Mouse (Mus musculus): ENCODE data around the gene Phf21a. TPM values are rescaled to one million over a fixed set of nuclear protein-coding genes. Genes with fewer than 3 reads are reported as not detected.

Phf21a gene
- polyA plus RNA-seq, 1 experiment from 2014 or later, result 35.8 TPM

- Histone ChIP-seq H3K27ac (ENCODE audit: low read length) (no peak overlapping the region), H3K27me3 (ENCODE audit: control insufficient read depth, insufficient read depth, low read length) (no peaks in the 10 kb centered on the region), H3K36me3 (ENCODE audit: control insufficient read depth, insufficient read depth, low read length) (no peaks in the 10 kb centered on the region), H3K4me1 (ENCODE audit: control insufficient read depth, insufficient read depth, low read length) (peaks cover 9% of the 10 kb centered on the region; the same call in 1 of the 2 replicates), H3K9ac (replicated peaks; ENCODE audit: low read depth, low read length) (no peak overlapping the region), H3K4me3 (ENCODE audit: low read depth, low read length) (no peak overlapping the region), H3K9me3 (ENCODE audit: control insufficient read depth, low read depth, low read length) (no peaks in the 10 kb centered on the region), H3K4me2 (replicated peaks; ENCODE audit: low read depth, low read length) (no peak overlapping the region)
- 63% methylated on average over 10 of the region's 10 CpGs for WGBS
- no peak for ATAC-seq (ENCODE audit: insufficient number of reproducible peaks, insufficient read depth, low FRiP score, low read depth)
Observed at GRCm38 (mm10) chr2:92199562-92200286, 106.8 kb downstream of the Phf21a start.

GRCm38 (mm10) chr2:92202319-92203040 is 109.6 kb downstream of the Phf21a start:
- Histone ChIP-seq H3K9ac (replicated peaks; ENCODE audit: low read depth, low read length) (no peak overlapping the region), H3K27me3 (ENCODE audit: control insufficient read depth, insufficient read depth, low read length) (no peaks in the 10 kb centered on the region), H3K27ac (ENCODE audit: low read length) (no peak overlapping the region), H3K4me2 (replicated peaks; ENCODE audit: low read depth, low read length) (no peak overlapping the region), H3K9me3 (ENCODE audit: control insufficient read depth, low read depth, low read length) (no peaks in the 10 kb centered on the region), H3K4me1 (ENCODE audit: control insufficient read depth, insufficient read depth, low read length) (peaks cover 9% of the 10 kb centered on the region; the same call in 1 of the 2 replicates), H3K36me3 (ENCODE audit: control insufficient read depth, insufficient read depth, low read length) (no peaks in the 10 kb centered on the region), H3K4me3 (ENCODE audit: low read depth, low read length) (no peak overlapping the region)
- no peak for ATAC-seq (ENCODE audit: insufficient number of reproducible peaks, insufficient read depth, low FRiP score, low read depth)
- 66% methylated on average over 4 of the region's 4 CpGs for WGBS

GRCm38 (mm10) chr2:92205010-92205639 is 112.2 kb downstream of the Phf21a start:
- H3K9ac ChIP-seq (replicated peaks; ENCODE audit: low read depth, low read length), result no peak overlapping the region
- H3K9me3 ChIP-seq (ENCODE audit: control insufficient read depth, low read depth, low read length), result no peaks in the 10 kb centered on the region
- no peak overlapping the region for H3K4me2 ChIP-seq (replicated peaks; ENCODE audit: low read depth, low read length)
- 75% methylated on average over 5 of the region's 5 CpGs for WGBS
- H3K4me3 ChIP-seq (ENCODE audit: low read depth, low read length), result no peak overlapping the region
- H3K36me3 ChIP-seq (ENCODE audit: control insufficient read depth, insufficient read depth, low read length), result no peaks in the 10 kb centered on the region
- no peak overlapping the region for H3K27ac ChIP-seq (ENCODE audit: low read length)
- H3K27me3 ChIP-seq (ENCODE audit: control insufficient read depth, insufficient read depth, low read length), result no peaks in the 10 kb centered on the region
- H3K4me1 ChIP-seq (ENCODE audit: control insufficient read depth, insufficient read depth, low read length), result peaks cover 6% of the 10 kb centered on the region; the same call in 1 of the 2 replicates
- ATAC-seq (ENCODE audit: insufficient number of reproducible peaks, insufficient read depth, low FRiP score, low read depth), result no peak

GRCm38 (mm10) chr2:92210409-92210808 is 117.5 kb downstream of the Phf21a start:
- Histone ChIP-seq H3K9me3 (ENCODE audit: control insufficient read depth, low read depth, low read length) (no peaks in the 10 kb centered on the region), H3K4me2 (replicated peaks; ENCODE audit: low read depth, low read length) (no peak overlapping the region), H3K36me3 (ENCODE audit: control insufficient read depth, insufficient read depth, low read length) (peaks cover 10% of the 10 kb centered on the region; the same call in 1 of the 2 replicates), H3K4me3 (ENCODE audit: low read depth, low read length) (no peak overlapping the region), H3K27me3 (ENCODE audit: control insufficient read depth, insufficient read depth, low read length) (no peaks in the 10 kb centered on the region), H3K27ac (ENCODE audit: low read length) (no peak overlapping the region), H3K4me1 (ENCODE audit: control insufficient read depth, insufficient read depth, low read length) (peaks cover 6% of the 10 kb centered on the region; the same call in 1 of the 2 replicates), H3K9ac (replicated peaks; ENCODE audit: low read depth, low read length) (no peak overlapping the region)
- no peak for ATAC-seq (ENCODE audit: insufficient number of reproducible peaks, insufficient read depth, low FRiP score, low read depth)
- 88% methylated on average over 1 of the region's 1 CpGs for WGBS

GRCm38 (mm10) chr2:92221431-92221830 is 128.5 kb downstream of the Phf21a start:
- Histone ChIP-seq H3K27me3 (ENCODE audit: control insufficient read depth, insufficient read depth, low read length) (no peaks in the 10 kb centered on the region), H3K27ac (ENCODE audit: low read length) (no peak overlapping the region), H3K4me2 (replicated peaks; ENCODE audit: low read depth, low read length) (no peak overlapping the region), H3K9me3 (ENCODE audit: control insufficient read depth, low read depth, low read length) (no peaks in the 10 kb centered on the region), H3K9ac (replicated peaks; ENCODE audit: low read depth, low read length) (no peak overlapping the region), H3K36me3 (ENCODE audit: control insufficient read depth, insufficient read depth, low read length) (peaks cover 21% of the 10 kb centered on the region), H3K4me3 (ENCODE audit: low read depth, low read length) (no peak overlapping the region), H3K4me1 (ENCODE audit: control insufficient read depth, insufficient read depth, low read length) (no peaks in the 10 kb centered on the region)
- ATAC-seq (ENCODE audit: insufficient number of reproducible peaks, insufficient read depth, low FRiP score, low read depth), result no peak
- WGBS, result 83% methylated on average over 6 of the region's 6 CpGs

- Histone ChIP-seq H3K36me3 (ENCODE audit: control insufficient read depth, insufficient read depth, low read length) (peaks cover 24% of the 10 kb centered on the region), H3K27me3 (ENCODE audit: control insufficient read depth, insufficient read depth, low read length) (no peaks in the 10 kb centered on the region), H3K4me3 (ENCODE audit: low read depth, low read length) (no peak overlapping the region), H3K4me1 (ENCODE audit: control insufficient read depth, insufficient read depth, low read length) (no peaks in the 10 kb centered on the region), H3K9ac (replicated peaks; ENCODE audit: low read depth, low read length) (no peak overlapping the region), H3K4me2 (replicated peaks; ENCODE audit: low read depth, low read length) (no peak overlapping the region), H3K27ac (ENCODE audit: low read length) (no peak overlapping the region), H3K9me3 (ENCODE audit: control insufficient read depth, low read depth, low read length) (no peaks in the 10 kb centered on the region)
- ATAC-seq (ENCODE audit: insufficient number of reproducible peaks, insufficient read depth, low FRiP score, low read depth), result no peak
- 55% methylated on average over 1 of the region's 1 CpGs for WGBS
Observed at GRCm38 (mm10) chr2:92225592-92225991, 132.7 kb downstream of the Phf21a start.

GRCm38 (mm10) chr2:92229973-92230372 is 137.1 kb downstream of the Phf21a start:
- H3K4me2 ChIP-seq (replicated peaks; ENCODE audit: low read depth, low read length), result no peak overlapping the region
- no peaks in the 10 kb centered on the region for H3K9me3 ChIP-seq (ENCODE audit: control insufficient read depth, low read depth, low read length)
- H3K27me3 ChIP-seq (ENCODE audit: control insufficient read depth, insufficient read depth, low read length), result no peaks in the 10 kb centered on the region
- no peak for ATAC-seq (ENCODE audit: insufficient number of reproducible peaks, insufficient read depth, low FRiP score, low read depth)
- H3K9ac ChIP-seq (replicated peaks; ENCODE audit: low read depth, low read length), result no peak overlapping the region
- H3K36me3 ChIP-seq (ENCODE audit: control insufficient read depth, insufficient read depth, low read length), result peaks cover 33% of the 10 kb centered on the region
- no peak overlapping the region for H3K27ac ChIP-seq (ENCODE audit: low read length)
- H3K4me3 ChIP-seq (ENCODE audit: low read depth, low read length), result no peak overlapping the region
- no peaks in the 10 kb centered on the region for H3K4me1 ChIP-seq (ENCODE audit: control insufficient read depth, insufficient read depth, low read length)
- 80% methylated on average over 9 of the region's 9 CpGs for WGBS

GRCm38 (mm10) chr2:92231706-92232105 is 138.8 kb downstream of the Phf21a start:
- no peak overlapping the region for H3K9ac ChIP-seq (replicated peaks; ENCODE audit: low read depth, low read length)
- H3K4me1 ChIP-seq (ENCODE audit: control insufficient read depth, insufficient read depth, low read length), result no peaks in the 10 kb centered on the region
- H3K4me3 ChIP-seq (ENCODE audit: low read depth, low read length), result no peak overlapping the region
- no peaks in the 10 kb centered on the region for H3K27me3 ChIP-seq (ENCODE audit: control insufficient read depth, insufficient read depth, low read length)
- H3K27ac ChIP-seq (ENCODE audit: low read length), result no peak overlapping the region
- peaks cover 42% of the 10 kb centered on the region for H3K36me3 ChIP-seq (ENCODE audit: control insufficient read depth, insufficient read depth, low read length)
- no peak for ATAC-seq (ENCODE audit: insufficient number of reproducible peaks, insufficient read depth, low FRiP score, low read depth)
- H3K9me3 ChIP-seq (ENCODE audit: control insufficient read depth, low read depth, low read length), result no peaks in the 10 kb centered on the region
- no peak overlapping the region for H3K4me2 ChIP-seq (replicated peaks; ENCODE audit: low read depth, low read length)

Data from stomach, embryonic 14.5 days (tissue).